Mouse (Mus musculus) stomach, postnatal 0 days (tissue): ENCODE measurements around the gene Tox4. TPM values are rescaled to one million over a fixed set of nuclear protein-coding genes. Genes with fewer than 3 reads are reported as not detected.
A peak's percentile ranks its signal among the peaks of the same experiment; 100 is the strongest.

ENCODE experiments used
- ATAC-seq: fragments of 200-750 bp; cut with Nextera tagmentation; 2 replicates; pipeline ENCODE4 v1.8.0; 2017; ENCODE audit not compliant: low FRiP score, low TSS enrichment
- DNase-seq: peaks from one replicate; pipeline ENCODE4 v3.0.0-alpha.2; 2016; ENCODE audit warnings: low spot score
- H3K27ac ChIP-seq: fragments of 300-500 bp; sonication (generic); replicated peaks from 2 replicates; pipeline ENCODE4 v1.5.1; 2014; ENCODE audit warnings: mild to moderate bottlenecking, control low read depth
- H3K27me3 ChIP-seq: fragments of 300-500 bp; sonication (generic); 2 replicates; pipeline ENCODE4 v1.6.1; 2014; ENCODE audit warnings: low read length; ENCODE audit not compliant: control insufficient read depth, insufficient read depth
- H3K36me3 ChIP-seq: fragments of 300-500 bp; sonication (generic); 2 replicates; pipeline ENCODE4 v1.6.1; 2014; ENCODE audit warnings: low read length, mixed read lengths; ENCODE audit not compliant: control insufficient read depth, insufficient read depth
- H3K4me1 ChIP-seq: fragments of 300-500 bp; sonication (generic); replicated peaks from 2 replicates; pipeline ENCODE4 v1.6.1; 2014; ENCODE audit warnings: antibody characterized with exemption; ENCODE audit not compliant: control insufficient read depth, insufficient read depth
- H3K4me2 ChIP-seq: fragments of 300-500 bp; sonication (generic); replicated peaks from 2 replicates; pipeline ENCODE4 v1.6.1; 2014; ENCODE audit warnings: low read depth, mild to moderate bottlenecking, control low read depth, moderate library complexity
- H3K4me3 ChIP-seq: fragments of 300-500 bp; sonication (generic); 2 replicates; pipeline ENCODE4 v1.5.1; 2014; ENCODE audit warnings: low read depth, low read length, control low read depth
- H3K9ac ChIP-seq: fragments of 300-500 bp; sonication (generic); 2 replicates; pipeline ENCODE4 v1.6.1; 2014; ENCODE audit warnings: mild to moderate bottlenecking, low read length, control low read depth, mixed read lengths
- H3K9me3 ChIP-seq: fragments of 300-500 bp; sonication (generic); 2 replicates; pipeline ENCODE4 v1.6.1; 2016; ENCODE audit warnings: low read length; ENCODE audit not compliant: control insufficient read depth
- CTCF ChIP-seq: IDR thresholded peaks from 2 replicates; pipeline ENCODE4 v1.5.1; 2016; ENCODE audit warnings: antibody characterized with exemption, low read depth, mild to moderate bottlenecking, moderate library complexity
- EP300 ChIP-seq: optimal IDR thresholded peaks from 2 replicates; pipeline ENCODE3; 2016; ENCODE audit warnings: antibody characterized with exemption
- WGBS: fragments of 180-500 bp; shearing (Covaris S2); extraction: QIAGEN DNeasy Blood & Tissue Kit; methylation state at CpG from one replicate; pipeline ENCODE4 v1.1.7; 2014; 5-methylcytosine and 5-hydroxymethylcytosine counted together
- polyA plus RNA-seq: library from polyadenylated mRNA; unstranded; fragments of >200 nt; fragmentation: Nextera tagmentation; extraction: Ambion mirVana; gene quantifications from 2 replicates; pipeline ENCODE4 v1.2.1, GENCODE M21; 2015

Gene Tox4
- polyA plus RNA-seq, 1 experiment from 2014 or later = 22.9 TPM

DNA sequence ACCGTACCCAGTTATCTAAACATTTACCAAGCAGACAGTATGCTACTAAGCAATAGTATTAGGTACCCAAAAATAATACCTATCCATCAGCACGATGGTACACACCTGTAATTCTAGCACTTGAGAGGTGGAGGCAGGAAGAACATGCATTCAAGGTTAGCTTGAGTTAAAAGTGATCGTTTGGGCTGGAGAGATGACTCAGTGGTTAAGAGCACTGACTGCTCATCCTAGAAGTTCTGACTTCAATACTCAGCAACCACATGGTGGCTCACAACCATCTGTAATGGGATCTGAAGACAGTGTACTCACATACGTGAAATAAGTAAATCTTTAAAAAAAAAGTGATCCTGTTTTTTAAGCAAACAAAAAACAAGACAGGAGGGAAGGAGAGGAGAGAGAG, 32.8 kb upstream of the Tox4 start:
- Histone ChIP-seq H3K27me3 (no peaks in the 10 kb centered on the region), H3K27ac (no peak overlapping the region), H3K4me1 (0 out of 2 replicates have a peak, but pooled peaks cover 3% of the 10 kb centered on the region), H3K9ac (no peak overlapping the region), H3K36me3 (no peaks in the 10 kb centered on the region), H3K4me2 (no peak overlapping the region), H3K9me3 (no peaks in the 10 kb centered on the region), H3K4me3 (no peak overlapping the region)
- 66% methylated on average over 4 of the region's 4 CpGs for WGBS
- TF ChIP-seq CTCF = no peak
- TF ChIP-seq EP300 = no peak
- no peak for DNase-seq
- no peak for ATAC-seq

DNA sequence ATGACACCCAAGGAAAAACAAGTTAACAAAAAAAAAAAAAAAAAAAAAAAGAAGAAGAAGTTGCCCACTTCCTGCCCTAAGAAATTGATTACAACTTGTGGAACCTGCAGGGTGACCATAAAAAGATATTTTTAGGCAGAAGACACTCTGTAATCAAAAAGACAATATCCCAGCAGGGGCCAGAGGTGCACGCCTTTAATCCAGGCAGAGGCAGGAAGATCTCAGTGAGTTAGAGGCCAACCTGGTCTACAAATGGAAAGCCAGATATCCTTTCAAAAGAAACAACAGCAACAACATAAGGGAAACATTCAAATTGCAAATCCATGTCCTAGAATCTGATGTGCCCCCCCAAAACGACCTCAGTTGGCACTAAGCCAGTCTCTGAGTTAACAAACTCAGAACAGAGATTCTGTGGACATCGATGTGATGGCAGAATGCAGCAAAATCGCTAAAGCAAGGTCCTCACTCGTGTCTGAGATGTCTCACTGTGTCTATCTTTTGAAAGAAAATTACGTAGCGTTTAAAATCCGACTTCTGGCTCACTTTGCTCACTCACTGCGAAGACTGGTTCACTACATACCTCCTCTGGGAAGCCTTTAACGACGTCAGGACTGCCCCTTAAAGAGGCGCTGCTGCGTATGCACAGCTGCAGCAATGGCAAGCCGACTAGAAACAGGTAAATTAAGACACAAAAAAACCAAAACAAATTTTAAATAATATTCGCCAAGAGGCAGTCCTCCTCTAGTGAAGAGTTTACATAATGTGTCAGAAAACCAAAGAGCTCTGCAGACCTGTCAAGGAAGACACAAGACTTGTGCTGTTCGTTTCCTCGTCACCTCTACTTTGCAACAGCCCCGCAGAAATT, 22.4 kb upstream of the Tox4 start:
- Histone ChIP-seq H3K27ac (peak overlapping the region; percentile 96), H3K4me1 (no peaks in the 10 kb centered on the region), H3K4me3 (peak overlapping the region; percentile 81), H3K9ac (peak overlapping the region; percentile 92), H3K36me3 (no peaks in the 10 kb centered on the region), H3K27me3 (no peaks in the 10 kb centered on the region), H3K9me3 (no peaks in the 10 kb centered on the region), H3K4me2 (peak overlapping the region; percentile 58)
- no peak for ATAC-seq
- peak; percentile 42 for DNase-seq
- TF ChIP-seq CTCF = no peak
- no peak for TF ChIP-seq EP300
- 5% methylated on average over 18 of the region's 18 CpGs for WGBS

- under 1% methylated on average over 54 of the region's 54 CpGs for WGBS
- peak within 1 kb of the TSS; percentile 96 for H3K27ac ChIP-seq
- H3K4me3 ChIP-seq = peak within 1 kb of the TSS; percentile 81
- peak within 1 kb of the TSS; percentile 92 for H3K9ac ChIP-seq
- peak; percentile 100 for ATAC-seq
- H3K4me2 ChIP-seq = peak within 1 kb of the TSS; percentile 58
- no peaks in the 10 kb centered on the region for H3K27me3 ChIP-seq
- peak; percentile 99 for DNase-seq
- no peaks in the 10 kb centered on the region for H3K36me3 ChIP-seq
- H3K4me1 ChIP-seq = no peaks in the 10 kb centered on the region
- TF ChIP-seq CTCF (peak; percentile 88), EP300 (peak; percentile 81)
- no peaks in the 10 kb centered on the region for H3K9me3 ChIP-seq
These were observed 21.3 kb upstream of the Tox4 start, which contains the start of gene Chd8 for GRCm38 (mm10) chr14:52257484-52258213. Chd8 (minus strand) TSS chr14:52257780.

DNA sequence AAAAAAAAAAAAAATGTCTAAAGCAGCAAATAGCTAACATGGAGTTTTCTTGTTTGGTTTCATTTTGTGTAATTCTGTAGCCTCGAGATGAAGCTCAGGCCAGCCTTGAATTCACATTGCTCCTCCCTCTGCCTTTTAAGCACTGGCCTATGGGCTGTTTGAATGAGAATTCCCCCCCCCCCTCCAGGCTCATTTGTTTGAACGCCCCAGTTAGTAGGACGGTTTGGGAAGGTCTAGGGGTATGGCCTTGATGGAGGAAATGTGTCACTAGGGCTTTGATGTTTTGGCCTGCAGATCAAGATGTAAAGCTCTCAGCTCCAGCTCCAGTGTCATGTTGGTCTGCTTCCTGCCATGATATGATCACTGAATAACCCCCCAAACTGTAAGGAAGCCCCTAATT, 6.2 kb upstream of the Tox4 start:
- Histone ChIP-seq H3K27ac (no peak overlapping the region), H3K9ac (no peak overlapping the region), H3K4me1 (no peaks in the 10 kb centered on the region), H3K4me2 (no peak overlapping the region), H3K4me3 (no peak overlapping the region), H3K36me3 (peaks cover 7% of the 10 kb centered on the region; the same call in 1 of the 2 replicates), H3K9me3 (no peaks in the 10 kb centered on the region), H3K27me3 (no peaks in the 10 kb centered on the region)
- no peak for DNase-seq
- TF ChIP-seq CTCF (no peak), EP300 (no peak)
- WGBS = 63% methylated on average over 3 of the region's 3 CpGs
- no peak for ATAC-seq

DNA sequence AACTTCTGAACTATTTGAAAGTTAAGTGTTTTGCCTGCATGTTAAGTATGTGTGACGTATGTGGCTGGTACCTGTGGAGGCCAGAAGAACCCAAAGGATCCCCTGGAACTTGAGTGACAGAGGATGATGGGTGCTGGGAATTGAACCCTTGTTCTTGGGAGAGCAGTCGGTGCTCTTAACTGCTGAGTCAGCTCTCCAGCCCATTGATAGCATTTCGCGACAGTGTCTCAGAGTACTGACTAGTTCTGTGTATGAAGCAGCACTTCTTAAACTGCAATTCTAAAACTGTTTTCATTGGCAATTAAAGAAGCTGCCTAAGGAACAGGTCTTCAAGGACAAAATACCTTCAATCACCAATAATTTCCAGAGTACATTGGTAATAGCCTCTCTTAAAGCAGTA, 1.7 kb upstream of the Tox4 start:
- H3K4me2 ChIP-seq = no peak overlapping the region
- no peak overlapping the region for H3K9ac ChIP-seq
- no peak overlapping the region for H3K27ac ChIP-seq
- no peak overlapping the region for H3K4me3 ChIP-seq
- WGBS = 98% methylated on average over 4 of the region's 4 CpGs
- TF ChIP-seq CTCF = no peak
- TF ChIP-seq EP300 = no peak
- no peak for ATAC-seq
- no peak for DNase-seq
- H3K9me3 ChIP-seq = no peaks in the 10 kb centered on the region
- peaks cover 3% of the 10 kb centered on the region; the same call in 1 of the 2 replicates for H3K36me3 ChIP-seq
- H3K27me3 ChIP-seq = no peaks in the 10 kb centered on the region
- no peaks in the 10 kb centered on the region; the same call in 1 of the 2 replicates for H3K4me1 ChIP-seq

DNA sequence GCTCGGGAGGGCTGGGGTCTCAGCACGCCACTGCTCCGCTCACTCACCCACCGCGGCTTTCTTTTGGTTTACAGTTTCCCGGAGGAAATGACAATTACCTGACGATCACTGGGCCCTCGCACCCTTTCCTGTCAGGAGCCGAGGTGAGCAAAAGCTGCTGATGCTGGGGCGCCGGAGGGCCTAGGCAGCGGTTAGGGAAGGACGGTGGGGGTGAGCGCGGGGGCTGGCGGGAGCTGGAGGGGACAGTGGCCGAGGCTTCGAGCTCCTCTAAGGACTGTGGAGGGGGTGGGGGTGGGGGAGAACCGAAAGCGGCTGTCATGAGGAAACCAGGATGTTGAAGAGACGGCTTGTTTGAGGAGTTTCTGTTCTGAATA, 788 bp downstream of the Tox4 start:
- no peaks in the 10 kb centered on the region; the same call in 1 of the 2 replicates for H3K4me1 ChIP-seq
- DNase-seq (peak; percentile 52), ATAC-seq (0 out of 2 replicates have a peak, but pooled peaks have one; percentile 8)
- H3K4me2 ChIP-seq = peak overlapping the region; percentile 68
- H3K27ac ChIP-seq = peak overlapping the region; percentile 92
- no peaks in the 10 kb centered on the region for H3K27me3 ChIP-seq
- no peaks in the 10 kb centered on the region for H3K9me3 ChIP-seq
- H3K9ac ChIP-seq = peak overlapping the region; percentile 92
- H3K36me3 ChIP-seq = peaks cover 3% of the 10 kb centered on the region; the same call in 1 of the 2 replicates
- peak overlapping the region; percentile 89 for H3K4me3 ChIP-seq
- peak; percentile 36 for TF ChIP-seq EP300
- TF ChIP-seq CTCF = no peak
- 1% methylated on average over 21 of the region's 21 CpGs for WGBS
